10 mouse cellular contexts compared by ENCODE assay signal in the genomic region with DNA sequence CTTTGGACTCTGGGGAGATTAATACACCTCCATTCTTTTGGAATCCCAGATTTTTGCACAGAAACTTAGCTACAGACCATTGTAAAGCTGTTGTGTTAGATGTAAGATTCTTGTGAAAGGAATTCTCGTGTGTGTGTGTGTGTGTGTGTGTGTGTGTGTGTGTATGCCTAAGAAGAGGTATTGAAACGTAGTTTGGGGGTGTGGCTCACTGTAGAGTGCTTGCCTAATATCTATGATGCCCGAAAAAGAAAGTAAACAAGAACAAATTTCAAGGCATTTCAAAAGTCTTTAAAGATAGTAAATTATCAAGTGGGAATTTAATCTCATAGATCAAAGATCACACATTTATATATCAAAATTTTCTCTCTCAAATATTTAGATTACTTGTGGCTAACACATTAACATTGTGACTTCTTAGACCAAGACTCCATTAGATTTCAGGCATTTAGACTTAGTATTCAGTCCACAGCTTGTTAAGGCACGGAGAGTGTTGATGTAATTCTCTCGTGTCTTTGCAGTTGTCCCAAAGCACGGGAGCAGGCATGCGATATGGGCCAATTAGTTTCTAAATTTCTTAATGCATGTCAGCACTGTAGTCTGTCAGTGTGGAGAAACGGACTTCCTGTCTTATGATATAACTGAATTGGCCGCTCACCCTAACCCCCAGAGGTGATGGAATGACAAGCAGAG. TPM values are rescaled to one million over a fixed set of nuclear protein-coding genes. Genes with fewer than 3 reads are reported as not detected.
DNase-seq lines count a peak whose midpoint lies in the region; ATAC-seq and TF ChIP-seq lines count a peak whose summit lies in the region.
"Had no signal": no experiment of that assay in that cellular context is flagged by ENCODE, and none has a peak within 500 bp of the region (broad histone marks: within the 10 kb centered on the region; RNA-seq: fewer than 3 reads in every experiment).

No protein-coding gene starts in this region.

- H3K27ac ChIP-seq in gastrocnemius, adult 2 months: peak overlapping the region; percentile 58
- H3K27ac ChIP-seq in layer of hippocampus, adult 2 months: peak overlapping the region; percentile 48; the same call in 1 of the 2 replicates
- H3K27ac ChIP-seq: lung, embryonic 15.5 days had no signal

- ATAC-seq in granulocyte monocyte progenitor cell, adult 5-6 weeks (replicated peaks; ENCODE audit: poor library complexity, severe bottlenecking): peak; percentile 52
- ATAC-seq: inflammation-experienced regulatory T-cells, adult 6 months had no signal

- H3K4me3 ChIP-seq in gastrocnemius, adult 2 months: peak overlapping the region; percentile 57
- H3K4me3 ChIP-seq in layer of hippocampus, adult 2 months: no peak overlapping the region
- H3K4me3 ChIP-seq: lung, embryonic 15.5 days had no signal

- no peak for DNase-seq in gastrocnemius, adult 2 months
- no peak for DNase-seq in gastrocnemius, postnatal 10 days
- DNase-seq in layer of hippocampus, adult 2 months (ENCODE audit: low spot score in 2 of 2): no peak
- DNase-seq in layer of hippocampus, adult 11-12 months (ENCODE audit: low spot score): no peak
- peak; percentile 10 for DNase-seq in naive thymus-derived CD4-positive, alpha-beta T cell, adult 2 months (ENCODE audit: low read depth)
- DNase-seq in cerebellum, postnatal 14 days: no peak
- DNase-seq in left cerebral cortex, postnatal 10 days (ENCODE audit: extremely low spot score in 1 of 2, low spot score in 2 of 2): no peak

- intact Hi-C loops in gastrocnemius, adult 2 months (cut with DNase I): loop anchor here (5.0 kb wide), 1 partner anchor 41 kb away; no protein-coding TSS in a partner anchor
- intact Hi-C loops in left cerebral cortex, postnatal 10 days (cut with DNase I): loop anchor here (5.0 kb wide), 1 partner anchor 36 kb away; no protein-coding TSS in a partner anchor

- TF ChIP-seq CTCF in gastrocnemius, adult 2 months (IDR thresholded peaks at IDR 0.05): no peak
- TF ChIP-seq CTCF in layer of hippocampus, adult 2 months (conservative IDR thresholded peaks at IDR 0.05): no peak

RNA-seq across cellular contexts. Expression of a gene that starts 2.1 kb away (rescaled TPM):
- total RNA-seq in gastrocnemius, adult 2 months (2021): 10 to 100 TPM; 73.5 to 85.7 TPM
- 10 to 100 TPM; 77.1 to 89.4 TPM for total RNA-seq in gastrocnemius, postnatal 10 days (2021)
- 100 to 1,000 TPM; 215 to 246 TPM for total RNA-seq in layer of hippocampus, adult 2 months (2021)
- 25.0 and 26.7 TPM in 2 replicates for total RNA-seq in granulocyte monocyte progenitor cell, adult 5-6 weeks (2014; fragmentation: Nextera tagmentation)
- total RNA-seq in granulocyte monocyte progenitor cell, adult 5-6 weeks (2017): 15.4 and 18.4 TPM in 2 replicates
- 100 to 1,000 TPM; 201 to 205 TPM for total RNA-seq in left cerebral cortex, postnatal 10 days (2021)
